Mouse (Mus musculus) embryo, embryonic 9.5 days (tissue): Measurements from ENCODE around the gene Rapgef1.
"Not testable (repeated sequence)": the region's sequence is repeated elsewhere in the genome, so short reads cannot be mapped to it uniquely, and the experiment has no call there.

Experiments used
- DNase-seq: peaks from one replicate; pipeline ENCODE4 v3.0.0-alpha.2; 2017; ENCODE audit errors: extremely low spot score

Rapgef1 gene

DNA sequence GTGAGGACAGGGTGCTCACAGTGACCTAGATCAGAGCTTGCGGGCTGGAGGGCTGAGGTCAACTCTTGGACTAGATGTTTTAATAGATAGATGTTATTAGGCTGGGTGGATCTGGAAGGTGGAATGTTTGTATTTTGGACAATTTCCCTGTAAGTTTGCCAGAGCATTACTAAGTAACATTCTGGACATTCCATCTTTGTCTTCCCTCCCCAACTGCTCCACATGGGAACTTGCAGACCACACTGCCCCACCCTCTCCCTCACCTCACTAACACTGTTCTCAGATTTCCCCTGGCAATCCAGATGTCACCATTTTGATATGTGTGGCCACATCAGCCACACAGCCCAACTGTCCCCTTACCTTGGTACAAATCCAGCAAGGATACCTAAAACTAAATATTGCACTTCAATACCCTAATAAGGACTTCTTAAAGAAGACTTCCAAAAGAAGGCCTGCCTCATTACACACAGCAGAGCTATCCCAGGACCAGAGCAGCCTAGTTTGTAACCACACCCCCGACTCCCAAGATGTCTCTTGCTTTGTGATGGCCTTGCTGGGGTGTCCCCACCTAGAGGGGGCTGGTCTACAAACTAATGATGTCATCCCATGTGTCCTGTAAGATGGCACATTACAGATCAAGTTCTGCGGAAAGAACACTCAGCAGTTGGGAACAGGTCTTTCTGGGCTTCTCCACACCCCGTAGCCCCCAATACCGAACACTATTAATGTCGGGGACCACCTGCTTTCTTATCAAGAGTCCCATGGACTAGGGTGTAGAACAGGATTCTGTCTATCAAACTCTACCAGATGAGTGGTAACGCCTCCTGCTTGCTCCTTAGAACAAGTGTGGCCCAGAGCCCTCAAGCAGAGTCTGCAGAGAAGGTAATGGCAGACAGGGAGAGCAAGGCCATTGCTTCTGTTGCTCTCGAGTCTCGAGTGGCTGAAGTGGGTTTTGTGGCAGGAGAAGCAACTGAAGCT is 83.9 kb downstream of the Rapgef1 start:
- DNase-seq, result no peak

DNA sequence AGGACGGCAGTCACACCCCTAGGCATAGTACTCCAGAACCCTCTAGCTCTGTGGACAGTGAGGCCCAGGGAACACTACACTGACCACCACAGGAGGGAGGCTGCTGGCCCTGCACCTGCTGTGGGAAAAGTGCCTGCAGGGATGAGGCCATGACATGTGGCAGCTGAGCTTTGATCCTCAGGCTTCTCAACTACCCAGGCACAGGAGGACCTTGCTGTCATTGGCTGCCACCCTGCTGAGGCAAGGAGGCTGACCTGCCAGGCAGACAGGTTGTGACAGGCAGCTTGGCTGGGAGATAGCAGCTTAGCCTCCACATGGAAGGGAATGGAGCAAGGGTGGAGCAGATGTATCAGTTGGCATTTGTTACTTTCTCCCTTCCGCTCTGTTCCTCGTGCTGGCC is 86.0 kb downstream of the Rapgef1 start:
- no peak for DNase-seq

DNA sequence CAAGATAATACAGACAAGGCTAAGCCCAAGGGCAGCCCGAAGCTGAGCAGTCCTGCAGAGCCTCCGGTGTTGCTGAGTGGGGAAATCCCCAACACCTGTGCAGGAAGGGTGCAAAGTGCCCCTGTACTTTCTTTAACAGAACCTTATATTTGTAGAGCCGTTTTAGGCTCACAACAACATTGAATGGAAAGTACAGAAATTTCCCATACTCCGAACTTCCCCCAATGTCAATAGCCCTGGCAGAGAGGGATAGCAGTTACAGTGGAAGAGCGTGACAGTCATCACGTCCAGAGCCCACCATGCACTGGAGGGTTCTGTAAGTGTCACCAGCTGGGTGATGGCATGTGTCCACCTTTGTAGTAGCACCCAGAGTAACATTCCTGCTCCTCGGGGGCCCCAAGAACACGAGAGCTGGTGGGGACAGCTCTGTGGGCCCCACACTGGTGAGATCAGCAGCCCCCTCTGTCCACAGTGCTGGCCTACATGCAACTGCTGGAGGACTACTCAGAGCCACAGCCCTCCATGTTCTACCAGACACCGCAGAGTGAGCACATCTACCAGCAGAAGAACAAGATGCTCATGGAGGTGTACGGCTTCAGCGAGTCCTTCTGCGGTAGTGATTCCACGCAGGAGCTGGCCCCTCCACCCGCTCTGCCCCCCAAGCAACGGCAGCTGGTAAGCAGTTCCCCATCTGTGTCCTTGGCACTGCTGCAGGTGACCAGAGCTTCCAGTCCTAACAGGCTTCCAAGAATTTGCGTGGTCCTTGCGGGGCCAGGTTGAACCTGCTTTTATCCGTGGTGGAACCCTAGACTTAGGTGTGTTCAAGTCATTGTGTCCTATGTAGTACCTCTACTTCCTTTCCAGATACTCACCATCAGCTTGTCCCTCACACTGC is 87.5 kb downstream of the Rapgef1 start:
- no peak for DNase-seq

DNA sequence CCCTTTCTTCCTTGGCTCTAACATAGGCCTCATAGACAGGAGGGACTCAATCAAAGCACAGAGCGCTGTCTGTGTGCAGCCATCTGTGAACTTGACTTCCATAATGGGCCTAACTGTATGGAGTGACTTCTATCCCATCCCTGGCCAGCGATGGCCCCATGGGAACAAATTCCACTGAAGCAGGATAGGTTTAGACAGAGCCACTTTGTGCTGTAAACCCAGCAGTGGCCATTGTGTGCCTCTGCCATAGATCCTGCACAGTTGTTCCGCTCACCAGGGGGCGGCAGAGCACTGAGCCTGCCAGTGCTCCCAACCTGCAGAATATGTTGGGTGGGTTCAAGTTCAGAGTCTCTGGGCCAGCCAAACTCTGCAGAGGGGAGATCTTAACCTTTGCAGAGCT is 88.2 kb downstream of the Rapgef1 start:
- DNase-seq, result peak; percentile 17

DNA sequence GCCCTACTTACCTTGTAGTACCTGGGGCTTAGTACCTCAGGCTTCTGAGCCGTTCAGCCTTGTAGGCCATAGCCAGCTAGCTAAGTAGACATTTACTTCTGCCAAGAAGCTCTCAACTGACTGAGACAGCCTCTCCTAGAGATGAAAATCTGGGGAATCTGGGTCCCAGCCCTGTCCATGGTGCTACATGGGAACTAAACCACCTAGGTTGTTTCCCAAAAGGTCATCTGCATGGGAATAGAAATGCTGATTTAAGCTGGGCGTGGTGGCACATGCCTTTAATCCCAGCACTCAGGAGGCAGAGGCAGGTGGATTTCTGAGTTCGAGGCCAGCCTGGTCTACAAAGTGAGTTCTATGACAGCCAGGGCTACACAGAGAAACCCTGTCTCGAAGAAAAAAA is 88.7 kb downstream of the Rapgef1 start:
- not testable (repeated sequence) for DNase-seq

DNA sequence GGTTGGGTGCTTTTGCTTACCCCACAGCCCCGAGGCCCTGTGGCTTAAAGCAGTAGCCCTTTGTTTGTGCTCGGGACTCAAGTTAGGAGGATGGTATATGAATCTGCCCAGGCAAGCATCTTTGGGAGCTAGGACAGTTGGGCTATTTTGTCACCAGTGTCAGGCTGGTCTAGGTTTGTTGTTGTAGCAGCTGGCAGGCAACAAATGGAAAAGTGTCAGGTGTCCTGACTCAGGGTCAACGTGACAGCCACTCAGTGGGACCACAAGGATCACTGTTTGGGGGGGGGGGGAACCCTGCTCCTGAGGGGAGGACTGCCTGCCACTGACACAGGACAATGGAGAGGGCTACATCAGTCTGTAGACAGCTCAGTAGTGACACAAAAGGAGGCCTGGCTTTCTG is 91.5 kb downstream of the Rapgef1 start:
- no peak for DNase-seq

DNA sequence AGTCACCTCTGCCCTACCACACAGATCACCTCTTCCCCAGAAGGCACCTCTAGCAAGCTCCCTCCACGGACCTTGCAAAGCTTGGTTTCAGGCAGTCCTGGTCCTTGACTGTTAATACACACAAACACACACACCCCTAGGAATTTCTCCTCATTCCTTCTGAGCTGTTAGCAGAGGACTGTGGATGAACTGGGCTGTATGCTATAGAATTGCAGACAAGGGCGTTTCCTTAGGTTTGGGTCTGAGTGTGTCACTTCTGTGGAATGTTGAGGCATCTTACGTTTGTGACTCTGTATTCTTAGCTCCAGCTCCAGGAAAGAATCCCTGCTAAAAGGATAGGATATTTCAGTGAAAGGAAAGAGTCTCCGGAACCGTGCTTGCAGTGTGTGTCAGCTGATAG is 92.4 kb downstream of the Rapgef1 start:
- no peak for DNase-seq

DNA sequence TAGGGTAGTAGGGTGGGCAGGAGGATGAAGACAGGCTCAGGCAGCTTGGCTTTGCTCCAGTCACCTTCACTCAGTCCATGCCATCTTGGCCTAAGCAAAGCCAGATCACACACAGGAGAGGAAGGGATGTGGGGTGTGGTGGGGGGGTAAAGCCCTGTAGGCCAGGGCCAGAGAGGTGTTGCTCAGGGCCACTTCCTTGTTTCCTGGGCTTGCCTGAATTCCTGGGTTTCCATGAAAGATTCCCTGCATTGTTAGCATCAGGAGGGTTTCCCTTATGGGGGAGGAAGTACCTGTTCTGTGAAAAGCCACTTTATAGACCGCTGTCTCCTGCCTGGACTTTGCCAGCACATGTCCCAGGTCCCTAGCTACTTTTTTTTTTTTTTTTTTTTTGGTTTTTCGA is 94.0 kb downstream of the Rapgef1 start:
- no peak for DNase-seq

DNA sequence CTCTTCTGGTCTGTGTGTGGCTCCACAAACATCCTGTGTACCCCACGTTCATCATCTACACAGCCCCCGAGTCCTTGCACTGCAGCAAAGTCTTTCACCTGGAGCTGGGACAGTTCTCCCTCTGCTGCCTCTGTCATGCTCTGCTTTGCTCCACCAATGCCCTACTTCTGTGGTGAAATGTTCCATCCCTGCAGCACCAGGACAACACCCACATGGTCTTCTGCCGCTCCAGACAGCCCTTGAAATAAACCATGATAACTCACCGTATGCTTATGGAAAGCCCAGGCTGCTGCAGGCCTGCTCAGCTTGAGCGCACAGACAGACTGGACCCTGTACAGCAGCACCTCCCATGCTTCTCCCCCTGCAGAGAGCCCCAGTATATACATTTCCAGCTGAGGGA is 94.6 kb downstream of the Rapgef1 start:
- no peak for DNase-seq

DNA sequence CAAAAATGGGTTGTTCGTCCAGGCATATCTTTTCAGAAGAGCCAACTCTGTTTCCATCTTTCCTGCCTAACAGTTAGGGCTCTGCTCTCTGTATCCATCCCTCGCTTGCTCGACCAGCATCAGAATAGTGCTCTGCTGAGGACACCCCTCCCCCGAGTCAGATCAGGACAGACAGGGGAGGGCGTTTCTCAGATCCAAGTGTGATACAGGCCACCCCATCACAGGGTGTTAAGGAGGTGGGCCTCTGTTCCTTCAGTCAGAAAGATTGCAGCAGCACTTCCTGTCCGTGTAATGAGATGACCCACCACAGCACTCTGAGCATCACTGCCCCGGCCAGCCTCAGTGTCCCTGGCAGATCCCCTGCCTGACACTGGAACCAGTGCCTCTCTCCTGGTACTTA is 96.6 kb downstream of the Rapgef1 start:
- peak; percentile 9 for DNase-seq

DNA sequence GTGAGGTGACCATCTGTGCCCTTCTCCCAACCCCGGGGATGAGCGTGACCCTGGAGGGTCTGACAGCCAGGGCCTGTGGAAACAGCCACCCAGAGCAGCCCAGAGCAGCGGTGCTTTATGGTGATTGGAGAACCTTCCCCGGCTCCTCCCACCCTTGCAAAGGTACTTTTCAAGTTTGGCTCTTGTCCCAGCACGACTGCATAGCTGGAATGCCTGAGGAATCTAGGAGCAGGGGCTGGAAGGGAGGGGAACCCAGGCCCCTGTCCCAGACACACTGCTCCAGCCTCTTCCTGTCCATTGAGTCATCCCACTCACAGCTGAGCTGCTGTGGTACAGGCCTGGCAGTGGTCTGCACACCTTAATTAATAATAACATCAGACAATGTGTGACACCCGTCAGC is 97.2 kb downstream of the Rapgef1 start:
- DNase-seq, result peak; percentile 65

DNA sequence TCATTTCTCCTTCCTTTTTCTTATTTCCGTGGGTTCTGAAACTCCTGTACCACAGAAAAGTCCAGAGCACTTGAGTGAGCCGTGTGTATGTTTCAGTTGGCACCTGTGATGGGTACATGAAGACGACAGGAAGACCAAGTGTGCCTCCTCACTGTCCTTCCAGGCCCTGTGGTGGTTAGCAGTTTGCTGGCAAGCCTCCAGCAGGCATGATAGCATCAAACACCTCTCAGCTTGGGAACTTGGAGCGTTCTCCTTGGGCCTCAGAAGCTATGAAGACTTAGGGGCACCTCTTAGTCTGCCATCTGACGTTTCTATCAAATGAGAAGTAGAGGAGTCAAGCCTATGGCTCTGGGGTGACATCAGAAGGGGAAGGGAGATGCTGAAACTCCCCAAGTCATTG is 99.1 kb downstream of the Rapgef1 start:
- no peak for DNase-seq

DNA sequence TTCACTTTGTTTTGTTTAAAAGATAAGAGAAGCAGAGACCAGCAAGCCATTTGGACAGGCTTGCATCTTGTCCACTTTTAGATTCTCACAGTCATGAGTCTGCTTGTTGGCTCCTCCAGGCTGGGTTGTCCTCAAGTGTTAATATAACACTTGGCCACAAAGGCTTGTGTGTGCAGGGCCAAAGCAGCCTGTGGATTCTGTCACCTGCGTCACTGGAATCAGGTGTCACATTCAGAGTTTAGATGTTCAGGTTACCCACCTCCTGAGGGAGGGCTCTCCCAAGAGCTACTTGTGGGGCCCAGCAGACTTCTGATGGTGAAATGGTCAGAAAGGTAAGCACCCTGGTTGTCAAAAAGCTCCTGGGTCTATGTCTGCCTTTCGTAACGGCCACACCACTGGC is 103.6 kb downstream of the Rapgef1 start:
- no peak for DNase-seq

DNA sequence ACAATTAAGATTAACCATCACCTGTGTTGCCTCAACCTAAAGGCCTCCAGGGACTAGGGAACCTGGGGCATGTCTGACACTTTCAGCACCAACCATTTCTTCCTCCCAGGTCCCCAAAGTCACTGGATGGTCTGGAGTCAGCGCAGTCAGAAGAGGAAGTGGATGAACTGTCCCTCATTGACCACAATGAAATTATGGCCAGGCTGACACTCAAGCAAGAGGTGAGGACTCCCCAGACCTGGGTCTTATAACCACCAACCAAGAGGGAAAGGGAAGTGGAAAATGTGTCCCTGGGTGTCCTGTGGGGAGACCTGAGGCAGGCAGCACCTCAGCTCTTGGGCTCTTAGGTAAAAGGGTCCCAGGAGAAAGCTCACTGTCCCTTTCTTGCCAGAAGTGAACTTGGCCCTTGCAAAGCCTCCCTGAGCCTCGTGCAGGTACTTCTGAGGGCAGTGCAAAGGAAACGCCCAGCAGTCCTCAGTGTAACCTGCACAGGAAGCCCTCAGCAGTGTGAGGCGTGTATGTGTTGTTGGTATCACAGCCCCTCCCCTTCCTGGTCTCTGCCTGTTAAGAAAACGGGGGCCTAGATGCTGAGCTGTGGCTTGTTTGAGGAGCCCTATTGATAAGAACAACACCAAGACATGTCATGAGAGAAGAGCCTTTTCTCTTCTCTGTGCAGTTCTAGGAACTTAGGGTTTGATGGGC is 105.3 kb downstream of the Rapgef1 start:
- DNase-seq, result no peak

DNA sequence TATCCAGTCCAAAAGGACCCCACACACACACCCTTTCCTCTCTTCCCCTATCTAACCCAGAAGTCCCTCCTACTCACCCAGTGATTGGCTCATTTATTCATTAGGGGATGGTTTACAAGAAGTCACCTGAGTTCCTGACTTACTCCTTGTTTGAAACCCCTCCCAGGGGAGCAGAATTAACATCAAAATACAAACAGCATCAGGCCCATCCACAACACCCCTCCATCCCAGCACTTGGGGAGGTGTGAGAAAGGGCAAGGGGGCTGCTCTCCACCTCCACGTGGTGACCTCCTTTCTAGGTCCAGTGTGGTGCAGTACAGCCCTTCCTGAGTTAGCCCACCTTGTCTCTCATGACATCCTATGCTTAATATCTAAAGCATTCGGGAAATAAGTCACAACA is 110.0 kb downstream of the Rapgef1 start:
- no peak for DNase-seq

DNA sequence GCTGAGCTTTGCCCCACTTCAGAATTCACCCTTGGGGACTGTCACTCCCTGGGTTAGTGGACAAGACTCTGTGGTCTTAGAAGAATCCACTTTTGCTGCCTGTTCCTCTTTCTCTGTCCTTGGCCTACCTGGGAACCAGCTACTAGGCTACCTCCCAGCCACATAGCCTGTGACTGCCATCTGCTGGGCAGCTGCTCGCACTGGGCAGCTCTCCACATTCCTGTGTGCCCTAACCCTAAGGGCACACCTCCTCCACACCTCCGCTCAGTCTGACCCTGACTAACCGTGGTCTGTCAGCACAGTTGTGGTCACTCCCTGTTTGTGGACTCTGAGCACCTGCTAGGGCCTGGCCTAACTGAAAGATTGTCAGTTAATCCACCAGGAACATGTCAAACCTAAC is 112.0 kb downstream of the Rapgef1 start:
- DNase-seq, result no peak

DNA sequence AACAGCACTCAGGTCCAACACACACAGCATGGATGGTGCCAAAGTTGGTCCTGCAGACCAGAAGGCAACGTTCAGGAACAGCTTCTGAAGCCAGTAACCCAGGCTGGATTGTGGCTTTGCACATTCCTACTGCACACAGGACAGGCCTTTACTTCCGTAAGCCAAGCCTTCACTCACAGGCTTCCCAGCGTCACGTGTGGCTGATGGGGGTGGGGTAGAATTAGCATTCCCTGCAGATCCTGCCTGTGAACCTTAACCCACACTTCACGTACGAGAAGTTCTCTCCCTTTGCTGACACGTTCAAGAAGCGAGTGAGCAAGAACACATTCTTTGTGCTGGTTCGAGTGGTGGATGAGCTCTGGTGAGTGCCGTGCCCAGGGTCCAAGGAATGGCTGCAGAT is 113.0 kb downstream of the Rapgef1 start:
- DNase-seq, result no peak

DNA sequence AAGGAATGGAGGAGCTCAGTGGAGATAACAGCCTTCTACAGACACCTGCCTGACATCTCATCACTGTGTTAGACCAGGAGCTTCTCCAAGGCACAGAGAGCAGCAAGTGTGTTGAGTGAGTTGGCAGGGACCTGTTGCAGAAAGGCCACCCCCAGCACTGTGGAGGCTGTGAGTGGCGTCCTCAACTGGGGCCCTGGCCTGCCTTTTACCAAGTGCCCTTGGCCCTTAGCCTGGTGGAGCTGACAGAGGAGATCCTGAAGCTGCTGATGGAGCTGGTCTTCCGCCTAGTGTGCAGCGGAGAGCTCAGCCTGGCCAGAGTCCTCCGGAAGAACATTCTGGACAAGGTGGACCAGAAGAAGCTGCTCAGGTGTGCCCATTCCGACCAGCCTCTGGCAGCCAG is 113.8 kb downstream of the Rapgef1 start:
- DNase-seq, result no peak

DNA sequence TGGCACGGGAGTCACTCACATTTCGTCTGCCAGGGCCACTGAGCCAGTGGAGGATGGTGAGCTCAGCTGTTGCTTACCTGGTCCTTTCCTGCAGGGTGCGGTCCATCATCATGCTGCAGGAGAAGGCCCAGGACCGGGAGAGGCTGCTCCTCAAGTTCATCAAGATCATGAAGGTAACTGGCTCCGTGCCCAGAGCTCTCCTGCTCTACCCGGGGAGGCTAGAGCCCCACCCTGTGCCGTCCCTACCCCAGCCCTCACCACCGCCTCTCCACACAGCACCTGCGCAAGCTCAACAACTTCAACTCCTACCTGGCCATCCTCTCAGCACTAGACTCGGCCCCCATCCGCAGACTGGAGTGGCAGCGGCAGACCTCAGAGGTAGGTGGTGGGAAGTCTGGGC is 116.2 kb downstream of the Rapgef1 start:
- DNase-seq, result no peak

DNA sequence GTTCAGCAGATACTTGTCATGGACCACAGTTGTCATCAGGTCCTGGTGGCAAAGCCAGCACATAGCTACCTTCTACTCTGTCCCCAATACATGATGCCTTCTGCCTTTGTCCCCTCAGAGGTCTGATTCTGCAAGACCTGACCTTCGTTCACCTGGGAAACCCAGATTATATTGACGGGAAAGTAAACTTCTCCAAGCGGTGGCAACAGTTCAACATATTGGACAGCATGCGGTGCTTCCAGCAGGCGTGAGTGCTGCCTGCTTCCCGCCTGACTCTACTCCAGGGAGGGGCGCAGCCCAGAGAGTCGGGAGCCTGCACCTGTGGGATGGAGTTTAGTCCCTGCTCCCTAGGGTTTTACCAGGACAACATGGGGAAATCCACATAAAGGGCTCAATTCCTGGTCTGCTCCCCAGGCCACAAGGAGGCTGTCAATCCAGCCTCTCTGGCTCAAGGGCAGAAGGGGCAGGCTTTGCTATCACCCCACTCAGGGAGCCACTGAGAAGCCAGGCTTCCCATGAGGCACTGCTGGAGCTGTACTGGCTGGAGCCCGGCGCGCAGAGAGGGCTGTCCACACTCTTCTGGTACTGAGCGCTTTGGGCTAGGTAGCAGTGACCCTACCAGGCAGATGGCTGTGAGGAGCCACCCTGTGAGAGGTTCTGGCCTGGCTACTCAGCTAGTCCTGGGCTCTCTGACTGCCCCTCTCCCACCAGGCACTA is 117.8 kb downstream of the Rapgef1 start:
- DNase-seq, result no peak

DNA sequence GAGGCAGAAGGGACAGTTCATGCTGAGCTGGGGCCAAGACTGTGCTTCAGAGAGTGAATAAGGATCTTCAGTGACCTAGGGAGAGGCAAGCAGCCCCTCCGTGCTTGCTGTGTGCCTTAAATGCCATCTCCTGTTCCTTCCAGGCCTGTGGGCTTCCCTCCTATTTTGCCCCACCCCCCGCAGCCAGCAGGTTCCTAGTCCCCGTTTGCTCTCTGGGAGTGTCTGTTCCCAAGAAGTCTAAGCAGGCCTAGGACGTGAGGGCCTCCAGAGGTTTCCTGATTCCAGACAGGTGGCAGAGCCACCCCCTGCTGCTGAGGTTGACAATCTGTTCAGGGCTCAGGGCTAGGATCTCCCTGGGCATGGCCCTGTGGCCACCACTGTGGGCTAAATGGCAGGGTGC is 119.3 kb downstream of the Rapgef1 start:
- no peak for DNase-seq

DNA sequence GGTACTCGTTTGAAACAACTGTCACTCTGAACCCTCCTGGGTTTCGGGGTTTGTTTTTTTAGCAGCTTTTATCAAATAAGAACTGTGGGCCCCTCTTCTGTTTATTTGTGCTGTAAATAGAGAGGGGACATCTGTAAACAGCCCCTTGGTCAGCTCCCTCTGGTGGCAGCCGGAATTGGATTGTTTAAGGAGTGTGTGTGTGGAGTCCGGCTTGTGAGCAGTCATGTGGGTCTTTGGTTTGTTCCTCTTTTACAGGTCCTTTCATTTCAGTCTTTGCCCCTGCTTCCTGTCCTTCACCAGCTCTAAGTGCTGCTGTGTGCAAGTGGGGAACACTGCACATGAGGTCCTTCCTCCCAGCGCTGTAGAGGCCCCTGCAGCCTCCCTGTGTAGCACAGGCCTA is 119.8 kb downstream of the Rapgef1 start:
- DNase-seq, result no peak
